ENCODE assay signal across 12 mouse cellular contexts in the genomic region with DNA sequence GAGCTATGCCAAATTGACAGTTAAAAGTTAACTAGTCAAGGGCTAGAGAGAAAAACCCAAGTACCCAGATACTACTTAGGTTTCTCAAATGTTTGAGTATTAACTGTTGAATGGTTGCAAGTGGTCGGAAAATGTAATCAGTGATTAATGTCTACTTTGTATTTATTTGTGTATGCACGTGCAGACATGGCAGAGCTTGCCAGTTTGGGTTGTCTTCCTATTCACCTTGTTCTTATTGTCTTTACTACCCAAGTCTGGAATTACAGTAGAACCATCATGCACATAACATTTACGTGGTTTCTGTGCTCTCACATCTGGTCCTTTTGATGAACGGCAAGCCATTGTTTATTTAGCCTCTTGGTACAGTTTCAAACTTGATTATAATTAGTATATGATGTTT. TPM values are rescaled to one million over a fixed set of nuclear protein-coding genes. Genes with fewer than 3 reads are reported as not detected.
DNase-seq lines count a peak whose midpoint lies in the region; ATAC-seq and TF ChIP-seq lines count a peak whose summit lies in the region.
"Had no signal": no experiment of that assay in that cellular context is flagged by ENCODE, and none has a peak within 500 bp of the region (broad histone marks: within the 10 kb centered on the region; RNA-seq: fewer than 3 reads in every experiment).

No protein-coding gene starts in this region.

- no peak for TF ChIP-seq POLR2A in lung, adult 2 months (IDR thresholded peaks at IDR 0.05; ENCODE audit: borderline replicate concordance, extremely low read depth, low read depth, low read length)

- intact Hi-C loops in left cerebral cortex, postnatal 14 days (cut with DNase I), result no loop called here

- H3K27ac ChIP-seq in heart, embryonic 13.5 days (replicated peaks), result no peak overlapping the region
- no peak overlapping the region for H3K27ac ChIP-seq in lung, embryonic 15.5 days
- no peak overlapping the region for H3K27ac ChIP-seq in embryonic facial prominence, embryonic 12.5 days
- no peak overlapping the region for H3K27ac ChIP-seq in liver, embryonic 16.5 days (ENCODE audit: low read length)

- H3K9me3 ChIP-seq in heart, embryonic 13.5 days, result no peaks in the 10 kb centered on the region
- no peaks in the 10 kb centered on the region for H3K9me3 ChIP-seq in lung, embryonic 15.5 days
- H3K9me3 ChIP-seq in embryonic facial prominence, embryonic 12.5 days, result no peaks in the 10 kb centered on the region
- no peaks in the 10 kb centered on the region for H3K9me3 ChIP-seq in liver, embryonic 16.5 days (replicated peaks; ENCODE audit: control insufficient read depth, low read length)

- peaks cover 38% of the 10 kb centered on the region for H3K4me1 ChIP-seq in heart, embryonic 13.5 days
- peaks cover 21% of the 10 kb centered on the region for H3K4me1 ChIP-seq in lung, embryonic 15.5 days
- H3K4me1 ChIP-seq in lung, adult 2 months (ENCODE audit: control insufficient read depth, insufficient read depth, low read length), result peaks cover 7% of the 10 kb centered on the region
- peaks cover 20% of the 10 kb centered on the region for H3K4me1 ChIP-seq in embryonic facial prominence, embryonic 12.5 days
- peaks cover 25% of the 10 kb centered on the region for H3K4me1 ChIP-seq in liver, embryonic 16.5 days (ENCODE audit: control insufficient read depth, low read depth, low read length)

- DNase-seq in heart, postnatal 4 days, result no peak
- DNase-seq in lung, adult 2 months, result no peak
- no peak for DNase-seq in left cerebral cortex, postnatal 14 days (ENCODE audit: low spot score in 2 of 2)
- DNase-seq in cerebellum, postnatal 36 days, result no peak
- DNase-seq: embryo, embryonic 11 days; heart, postnatal 10 days; lung, postnatal 10 days; thymus, adult 18-20 months had no signal

- H3K4me2 ChIP-seq in heart, embryonic 13.5 days, result peak overlapping the region; percentile 82
- peak overlapping the region; percentile 4; the same call in 1 of the 2 replicates for H3K4me2 ChIP-seq in lung, embryonic 15.5 days
- H3K4me2 ChIP-seq in embryonic facial prominence, embryonic 12.5 days (replicated peaks), result peak overlapping the region; percentile 14; the same call in 1 of the 2 replicates
- no peak overlapping the region for H3K4me2 ChIP-seq in liver, embryonic 16.5 days (ENCODE audit: low read depth, low read length)

- peak overlapping the region; percentile 47 for H3K9ac ChIP-seq in heart, embryonic 13.5 days
- H3K9ac ChIP-seq in lung, embryonic 15.5 days, result no peak overlapping the region
- no peak overlapping the region for H3K9ac ChIP-seq in embryonic facial prominence, embryonic 12.5 days
- H3K9ac ChIP-seq in liver, embryonic 16.5 days (ENCODE audit: low read depth, low read length), result no peak overlapping the region

- 72% methylated on average over 4 of the region's 4 CpGs for WGBS in heart, embryonic 13.5 days
- 26% methylated on average over 4 of the region's 4 CpGs for WGBS in lung, embryonic 15.5 days
- 22% methylated on average over 4 of the region's 4 CpGs for WGBS in lung, adult 2 months
- 69% methylated on average over 4 of the region's 4 CpGs for WGBS in embryonic facial prominence, embryonic 12.5 days
- WGBS in liver, embryonic 16.5 days (ENCODE audit: insufficient replicate concordance), result 68% methylated on average over 4 of the region's 4 CpGs

- no peak for TF ChIP-seq CTCF in lung, adult 2 months (IDR thresholded peaks at IDR 0.05; ENCODE audit: insufficient read depth, low read length)

- H3K27me3 ChIP-seq in heart, embryonic 13.5 days (replicated peaks), result no peaks in the 10 kb centered on the region
- H3K27me3 ChIP-seq in lung, embryonic 15.5 days, result no peaks in the 10 kb centered on the region
- H3K27me3 ChIP-seq in embryonic facial prominence, embryonic 12.5 days, result no peaks in the 10 kb centered on the region
- H3K27me3 ChIP-seq in liver, embryonic 16.5 days (ENCODE audit: control insufficient read depth, insufficient read depth, low read depth, low read length), result no peaks in the 10 kb centered on the region

- H3K36me3 ChIP-seq in heart, embryonic 13.5 days, result peaks cover 72% of the 10 kb centered on the region
- H3K36me3 ChIP-seq in lung, embryonic 15.5 days, result peaks cover 52% of the 10 kb centered on the region
- peaks cover 54% of the 10 kb centered on the region for H3K36me3 ChIP-seq in embryonic facial prominence, embryonic 12.5 days
- peaks cover 41% of the 10 kb centered on the region for H3K36me3 ChIP-seq in liver, embryonic 16.5 days (ENCODE audit: control insufficient read depth, insufficient read depth)

- no peak for ATAC-seq in heart, embryonic 13.5 days (ENCODE audit: extremely low read depth, insufficient number of reproducible peaks, low FRiP score, low TSS enrichment)
- ATAC-seq in lung, embryonic 15.5 days (ENCODE audit: borderline replicate concordance, extremely low read depth, low FRiP score, low TSS enrichment), result no peak
- no peak for ATAC-seq in embryonic facial prominence, embryonic 12.5 days (ENCODE audit: insufficient number of reproducible peaks, insufficient read depth, low FRiP score, low TSS enrichment)
- no peak for ATAC-seq in liver, embryonic 16.5 days (ENCODE audit: low read depth)

- peak overlapping the region; percentile 13; the same call in 1 of the 2 replicates for H3K4me3 ChIP-seq in heart, embryonic 13.5 days
- H3K4me3 ChIP-seq in lung, embryonic 15.5 days, result no peak overlapping the region
- H3K4me3 ChIP-seq in lung, adult 2 months (replicated peaks; ENCODE audit: extremely low read depth, low read depth, low read length), result no peak overlapping the region
- no peak overlapping the region for H3K4me3 ChIP-seq in embryonic facial prominence, embryonic 12.5 days
- peak overlapping the region; percentile 11; the same call in 1 of the 2 replicates for H3K4me3 ChIP-seq in liver, embryonic 16.5 days (ENCODE audit: low read depth, low read length)

RNA-seq across cellular contexts. Expression of a gene that starts 3.2 kb away (rescaled TPM):
- 6.1 and 6.5 TPM in 2 replicates for polyA plus RNA-seq in heart, embryonic 13.5 days (2015; fragmentation: Nextera tagmentation; extraction: Ambion mirVana)
- total RNA-seq in heart, postnatal 4 days (2021), result 10 to 100 TPM; 10.8 to 11.1 TPM
- 9.0 and 10.0 TPM in 2 replicates for polyA plus RNA-seq in lung, embryonic 15.5 days (2015; fragmentation: Nextera tagmentation; extraction: Ambion mirVana)
- 7.3 and 13.7 TPM in 2 replicates for polyA plus RNA-seq in lung, adult 2 months (2012; rRNA removed)
- polyA plus RNA-seq in embryonic facial prominence, embryonic 12.5 days (2016; fragmentation: Nextera tagmentation; extraction: Ambion mirVana), result 10.8 and 10.9 TPM in 2 replicates
- 3.9 and 4.1 TPM in 2 replicates for polyA plus RNA-seq in liver, embryonic 16.5 days (2015; fragmentation: Nextera tagmentation; extraction: Ambion mirVana)
- 10 to 100 TPM; 22.2 to 22.4 TPM for total RNA-seq in left cerebral cortex, postnatal 14 days (2021)

RNA-seq across cellular contexts. Expression of a gene that starts 3.4 kb away (rescaled TPM):
- 43.5 and 46.9 TPM in 2 replicates for polyA plus RNA-seq in heart, embryonic 13.5 days (2015; fragmentation: Nextera tagmentation; extraction: Ambion mirVana)
- total RNA-seq in heart, postnatal 4 days (2021), result 10 to 100 TPM; 49.5 to 58.1 TPM
- 67.5 and 67.7 TPM in 2 replicates for polyA plus RNA-seq in lung, embryonic 15.5 days (2015; fragmentation: Nextera tagmentation; extraction: Ambion mirVana)
- polyA plus RNA-seq in lung, adult 2 months (2012; rRNA removed), result 4.5 and 10.3 TPM in 2 replicates
- 81.6 and 86.2 TPM in 2 replicates for polyA plus RNA-seq in embryonic facial prominence, embryonic 12.5 days (2016; fragmentation: Nextera tagmentation; extraction: Ambion mirVana)
- 21.3 and 21.5 TPM in 2 replicates for polyA plus RNA-seq in liver, embryonic 16.5 days (2015; fragmentation: Nextera tagmentation; extraction: Ambion mirVana)
- 10 to 100 TPM; 30.7 to 32.7 TPM for total RNA-seq in left cerebral cortex, postnatal 14 days (2021)

RNA-seq across cellular contexts. Expression of a gene that starts 29.7 kb away (rescaled TPM):
- 20.6 and 21.1 TPM in 2 replicates for polyA plus RNA-seq in heart, embryonic 13.5 days (2015; fragmentation: Nextera tagmentation; extraction: Ambion mirVana)
- 10 to 100 TPM; 20.7 to 22.1 TPM for total RNA-seq in heart, postnatal 4 days (2021)
- polyA plus RNA-seq in lung, embryonic 15.5 days (2015; fragmentation: Nextera tagmentation; extraction: Ambion mirVana), result 34.4 and 35.7 TPM in 2 replicates
- polyA plus RNA-seq in lung, adult 2 months (2012; rRNA removed), result 24.6 and 25.3 TPM in 2 replicates
- 41.1 and 42.1 TPM in 2 replicates for polyA plus RNA-seq in embryonic facial prominence, embryonic 12.5 days (2016; fragmentation: Nextera tagmentation; extraction: Ambion mirVana)
- 12.4 and 13.4 TPM in 2 replicates for polyA plus RNA-seq in liver, embryonic 16.5 days (2015; fragmentation: Nextera tagmentation; extraction: Ambion mirVana)
- 10 to 100 TPM; 30.0 to 34.1 TPM for total RNA-seq in left cerebral cortex, postnatal 14 days (2021)

RNA-seq across cellular contexts. Expression of a gene that starts 48.2 kb away (rescaled TPM):
- 7.9 and 9.2 TPM in 2 replicates for polyA plus RNA-seq in heart, embryonic 13.5 days (2015; fragmentation: Nextera tagmentation; extraction: Ambion mirVana)
- total RNA-seq in heart, postnatal 4 days (2021), result 10 to 100 TPM; 19.4 to 22.4 TPM
- polyA plus RNA-seq in lung, embryonic 15.5 days (2015; fragmentation: Nextera tagmentation; extraction: Ambion mirVana), result 13.8 and 16.5 TPM in 2 replicates
- polyA plus RNA-seq in lung, adult 2 months (2012; rRNA removed), result 3.1 and 3.7 TPM in 2 replicates
- 23.8 and 25.2 TPM in 2 replicates for polyA plus RNA-seq in embryonic facial prominence, embryonic 12.5 days (2016; fragmentation: Nextera tagmentation; extraction: Ambion mirVana)
- 6.8 and 6.9 TPM in 2 replicates for polyA plus RNA-seq in liver, embryonic 16.5 days (2015; fragmentation: Nextera tagmentation; extraction: Ambion mirVana)
- 10 to 100 TPM; 22.2 to 23.1 TPM for total RNA-seq in left cerebral cortex, postnatal 14 days (2021)

Comparison
In these comparisons a context has a peak if more than half of its experiments do, and no peak if none do; other contexts are left out.
1. H3K4me3 ChIP-seq: peak in heart, embryonic 13.5 days (single experiment) and liver, embryonic 16.5 days (single experiment); none in lung, embryonic 15.5 days (single experiment), lung, adult 2 months (single experiment) and embryonic facial prominence, embryonic 12.5 days (single experiment).